In genomic region chr8:66476880-66477279, GRCm38 (mm10) we compare ENCODE assay signal across 23 mouse cellular contexts. TPM values are rescaled to one million over a fixed set of nuclear protein-coding genes. Genes with fewer than 3 reads are reported as not detected.
"Had no signal": no experiment of that assay in that cellular context is flagged by ENCODE, and none has a peak within 500 bp of the region (broad histone marks: within the 10 kb centered on the region; RNA-seq: fewer than 3 reads in every experiment).

No protein-coding gene starts in this region.

- H3K27ac ChIP-seq: neural tube, embryonic 13.5 days; neural tube, embryonic 15.5 days; stomach, embryonic 15.5 days; stomach, postnatal 0 days had no signal

- H3K9ac ChIP-seq: neural tube, embryonic 13.5 days; neural tube, embryonic 15.5 days; stomach, embryonic 15.5 days had no signal

- H3K9me3 ChIP-seq: neural tube, embryonic 13.5 days; neural tube, embryonic 15.5 days; stomach, embryonic 15.5 days had no signal

- H3K4me2 ChIP-seq: neural tube, embryonic 13.5 days; neural tube, embryonic 15.5 days; stomach, embryonic 15.5 days had no signal

- DNase-seq: retina, postnatal 1 day; right cerebral cortex, adult 18-20 months; right cerebral cortex, postnatal 14 days; right cerebral cortex, postnatal 25 days; right cerebral cortex, postnatal 4 days; spleen, adult 18-20 months; thymus, adult 18-20 months; thymus, adult 2 months; thymus, postnatal 14 days; thymus, postnatal 25 days; thymus, postnatal 36 days; thymus, postnatal 4 days had no signal

- H3K4me1 ChIP-seq: neural tube, embryonic 13.5 days; neural tube, embryonic 15.5 days; stomach, embryonic 15.5 days had no signal

- H3K4me3 ChIP-seq: neural tube, embryonic 13.5 days; neural tube, embryonic 15.5 days; stomach, embryonic 15.5 days had no signal

- H3K27me3 ChIP-seq: neural tube, embryonic 13.5 days; neural tube, embryonic 15.5 days; stomach, embryonic 15.5 days had no signal

RNA-seq across cellular contexts. Expression of gene Tktl2, which starts 34.7 kb away (rescaled TPM):
- polyA plus RNA-seq: neural tube, embryonic 13.5 days; neural tube, embryonic 14.5 days; neural tube, embryonic 15.5 days; small intestine, adult 2 months; spleen, adult 2 months; stomach, embryonic 14.5 days; stomach, embryonic 15.5 days; stomach, embryonic 16.5 days; stomach, postnatal 0 days; thymus, adult 2 months; thymus, postnatal 0 days; urinary bladder, adult 2 months had no signal
